ENCODE assay signal across 17 mouse cellular contexts in the genomic region with DNA sequence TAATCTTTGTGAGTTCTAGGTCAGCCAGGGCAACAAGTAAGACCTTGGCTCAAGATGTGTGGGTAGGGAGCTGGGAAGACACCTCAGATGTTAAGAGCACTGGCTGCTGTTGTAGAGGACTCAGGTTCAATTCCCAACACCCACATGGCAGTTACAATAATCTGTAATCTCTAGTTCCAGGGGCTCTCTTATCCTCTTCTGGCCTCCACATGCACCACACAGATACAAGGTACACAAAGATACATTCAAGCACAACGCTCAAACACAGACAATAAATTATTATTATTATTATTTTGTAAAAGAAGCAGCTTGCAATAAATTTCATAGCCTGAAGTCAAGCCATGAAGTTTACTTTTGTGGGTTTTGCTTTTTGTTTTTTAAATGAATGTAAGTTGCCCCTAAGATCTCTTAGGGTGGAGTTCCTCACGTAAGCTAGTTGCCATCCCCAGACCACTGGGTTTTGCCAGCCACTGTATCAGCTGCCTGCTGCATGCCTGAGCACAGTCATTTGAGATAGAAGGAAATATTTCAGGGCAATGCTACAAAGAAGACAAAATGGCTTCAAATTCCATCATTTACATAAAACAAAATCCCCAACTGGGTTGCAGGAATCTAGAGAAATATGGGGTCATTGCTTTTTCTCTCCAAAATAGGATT. TPM values are rescaled to one million over a fixed set of nuclear protein-coding genes. Genes with fewer than 3 reads are reported as not detected.
DNase-seq lines count a peak whose midpoint lies in the region; ATAC-seq and TF ChIP-seq lines count a peak whose summit lies in the region.
"Had no signal": no experiment of that assay in that cellular context is flagged by ENCODE, and none has a peak within 500 bp of the region (broad histone marks: within the 10 kb centered on the region; RNA-seq: fewer than 3 reads in every experiment).

No protein-coding gene starts in this region.

- H3K27me3 ChIP-seq in intestine, embryonic 16.5 days (replicated peaks; ENCODE audit: control insufficient read depth, insufficient read depth, low read length): no peaks in the 10 kb centered on the region
- H3K27me3 ChIP-seq: limb, embryonic 12.5 days had no signal

- H3K4me2 ChIP-seq in intestine, embryonic 16.5 days (ENCODE audit: low read depth, low read length): no peak overlapping the region
- H3K4me2 ChIP-seq: limb, embryonic 12.5 days; midbrain, embryonic 11.5 days had no signal

- DNase-seq in left cerebral cortex, adult 2 months (ENCODE audit: extremely low spot score in 1 of 2, low spot score in 2 of 2): no peak
- DNase-seq in left cerebral cortex, adult 8-10 months (ENCODE audit: low spot score in 2 of 2): no peak
- DNase-seq in right cerebral cortex, postnatal 10 days (ENCODE audit: low spot score in 2 of 2): no peak
- no peak for DNase-seq in adrenal gland, postnatal 14 days
- DNase-seq in retina, embryonic 14.5 days (ENCODE audit: low spot score): no peak
- DNase-seq: adrenal gland, adult 2 months; heart, adult 2 months; heart, postnatal 4 days; kidney, postnatal 10 days; lung, postnatal 14 days; thymus, postnatal 14 days had no signal

- H3K4me3 ChIP-seq in left cerebral cortex, adult 2 months: no peak overlapping the region
- H3K4me3 ChIP-seq in intestine, embryonic 16.5 days (ENCODE audit: low read length): no peak overlapping the region
- H3K4me3 ChIP-seq: heart, adult 2 months; limb, embryonic 12.5 days; myocyte had no signal

- no peaks in the 10 kb centered on the region for H3K36me3 ChIP-seq in intestine, embryonic 16.5 days (ENCODE audit: control insufficient read depth, insufficient read depth, low read length)
- H3K36me3 ChIP-seq: limb, embryonic 12.5 days had no signal

- 0 out of 2 replicates have a peak, but pooled peaks cover 2% of the 10 kb centered on the region for H3K4me1 ChIP-seq in intestine, embryonic 16.5 days (ENCODE audit: control insufficient read depth, insufficient read depth, low read length)

- peak; percentile 69; the same call in 1 of the 2 replicates for ATAC-seq in common myeloid progenitor, adult 5-6 weeks (replicated peaks; ENCODE audit: low read depth, poor library complexity, severe bottlenecking)
- ATAC-seq in intestine, embryonic 16.5 days: peak; percentile 65; the same call in 1 of the 2 replicates
- peak; percentile 74 for ATAC-seq in megakaryocyte-erythroid progenitor cell, adult 5-6 weeks (replicated peaks; ENCODE audit: low FRiP score, low TSS enrichment, poor library complexity, severe bottlenecking)

- H3K9me3 ChIP-seq in intestine, embryonic 16.5 days (ENCODE audit: control insufficient read depth, low read length): no peaks in the 10 kb centered on the region
- H3K9me3 ChIP-seq: limb, embryonic 12.5 days had no signal

- H3K27ac ChIP-seq in left cerebral cortex, adult 2 months: peak overlapping the region; percentile 69; the same call in 1 of the 2 replicates
- no peak overlapping the region for H3K27ac ChIP-seq in intestine, embryonic 16.5 days (ENCODE audit: low read length)
- H3K27ac ChIP-seq: heart, adult 2 months; limb, embryonic 12.5 days had no signal

- no peak overlapping the region for H3K9ac ChIP-seq in intestine, embryonic 16.5 days (ENCODE audit: low read depth, low read length)
- H3K9ac ChIP-seq: limb, embryonic 12.5 days had no signal

- no peak for TF ChIP-seq CTCF in left cerebral cortex, adult 2 months (IDR thresholded peaks at IDR 0.05)

- 88% methylated on average over 2 of the region's 2 CpGs for WGBS in intestine, embryonic 16.5 days

- intact Hi-C loops in left cerebral cortex, adult 2 months (cut with DNase I): loop anchor here (2.0 kb wide), 2 partner anchors 18 to 30 kb away; no protein-coding TSS in a partner anchor

RNA-seq across cellular contexts. Expression of a gene that starts 32.5 kb away (rescaled TPM):
- 10 to 100 TPM; 52.4 to 55.5 TPM for total RNA-seq in left cerebral cortex, adult 2 months (2021)
- total RNA-seq in left cerebral cortex, adult 8-10 months (2022): 10 to 100 TPM; 51.6 to 55.1 (median 53.4) TPM
- total RNA-seq in common myeloid progenitor, adult 5-6 weeks (2017): 4.6 and 14.1 TPM in 2 replicates
- polyA plus RNA-seq in intestine, embryonic 16.5 days (2015; fragmentation: Nextera tagmentation; extraction: Ambion mirVana): 2.2 and 2.4 TPM in 2 replicates
- total RNA-seq in megakaryocyte-erythroid progenitor cell, adult 5-6 weeks (2014; fragmentation: Nextera tagmentation): 27.6 and 29.1 TPM in 2 replicates
- 20.3 and 35.5 TPM in 2 replicates for total RNA-seq in megakaryocyte-erythroid progenitor cell, adult 5-6 weeks (2017)
- total RNA-seq in adrenal gland, postnatal 14 days (2021): 7.8 and 11.3 TPM in 2 replicates
